19 mouse cellular contexts compared by ENCODE assay signal in the genomic region with DNA sequence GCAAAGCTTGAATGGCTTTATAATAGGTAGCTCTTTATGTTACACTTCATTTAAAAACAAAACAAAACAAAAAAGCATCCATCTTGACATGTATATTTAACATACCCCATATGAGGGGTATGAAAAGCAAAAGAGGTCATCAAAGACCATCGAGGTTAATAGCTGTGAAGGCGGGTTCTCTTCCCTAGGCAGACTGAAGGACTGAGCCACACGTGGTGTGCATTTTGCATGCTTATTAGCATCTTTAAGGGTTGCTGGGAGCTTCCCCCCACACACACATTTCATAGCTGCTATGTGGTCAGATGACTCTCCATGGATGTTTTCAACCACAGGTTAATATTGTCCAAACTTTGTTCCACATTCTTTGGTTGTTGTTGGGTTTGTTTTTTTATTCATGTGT. TPM values are rescaled to one million over a fixed set of nuclear protein-coding genes. Genes with fewer than 3 reads are reported as not detected.
"Had no signal": no experiment of that assay in that cellular context is flagged by ENCODE, and none has a peak within 500 bp of the region (broad histone marks: within the 10 kb centered on the region; RNA-seq: fewer than 3 reads in every experiment).

No protein-coding gene starts in this region.

- H3K4me2 ChIP-seq: lung, embryonic 14.5 days; midbrain, embryonic 11.5 days; midbrain, embryonic 13.5 days; midbrain, embryonic 15.5 days; neural tube, embryonic 12.5 days; stomach, embryonic 15.5 days had no signal

- H3K36me3 ChIP-seq: midbrain, embryonic 13.5 days; midbrain, embryonic 15.5 days; neural tube, embryonic 12.5 days; stomach, embryonic 15.5 days had no signal

- ATAC-seq: midbrain, embryonic 13.5 days; midbrain, embryonic 15.5 days had no signal

- H3K9me3 ChIP-seq: midbrain, embryonic 13.5 days; midbrain, embryonic 15.5 days; neural tube, embryonic 12.5 days; stomach, embryonic 15.5 days had no signal

- H3K27me3 ChIP-seq: midbrain, embryonic 13.5 days; midbrain, embryonic 15.5 days; neural tube, embryonic 12.5 days; stomach, embryonic 15.5 days had no signal

- DNase-seq: lung, embryonic 14.5 days; lung, postnatal 10 days; lung, postnatal 4 days; right cerebral cortex, postnatal 14 days; thymus, adult 2 months; thymus, postnatal 25 days; thymus, postnatal 4 days had no signal

- H3K9ac ChIP-seq: lung, embryonic 14.5 days; midbrain, embryonic 13.5 days; midbrain, embryonic 15.5 days; neural tube, embryonic 12.5 days; stomach, embryonic 15.5 days had no signal

- H3K4me3 ChIP-seq: midbrain, embryonic 13.5 days; midbrain, embryonic 15.5 days; neural tube, embryonic 12.5 days; stomach, embryonic 15.5 days had no signal

- H3K4me1 ChIP-seq: midbrain, embryonic 13.5 days; midbrain, embryonic 15.5 days; neural tube, embryonic 12.5 days; stomach, embryonic 15.5 days had no signal

- H3K27ac ChIP-seq: midbrain, embryonic 13.5 days; midbrain, embryonic 15.5 days; neural tube, embryonic 12.5 days; stomach, embryonic 15.5 days; stomach, postnatal 0 days had no signal

RNA-seq across cellular contexts. Expression of a gene that starts 55.3 kb away (rescaled TPM):
- total RNA-seq: megakaryocyte, adult 5-6 weeks; megakaryocyte-erythroid progenitor cell, adult 5-6 weeks; monocyte, adult 5-6 weeks; neutrophil, adult 5-6 weeks had no signal
- polyA plus RNA-seq: lung, embryonic 14.5 days; lung, embryonic 16.5 days; spleen, adult 2 months; stomach, embryonic 15.5 days; stomach, postnatal 0 days; thymus, adult 2 months had no signal
